Mouse (Mus musculus): ENCODE results near the gene Gm49325.

DNA sequence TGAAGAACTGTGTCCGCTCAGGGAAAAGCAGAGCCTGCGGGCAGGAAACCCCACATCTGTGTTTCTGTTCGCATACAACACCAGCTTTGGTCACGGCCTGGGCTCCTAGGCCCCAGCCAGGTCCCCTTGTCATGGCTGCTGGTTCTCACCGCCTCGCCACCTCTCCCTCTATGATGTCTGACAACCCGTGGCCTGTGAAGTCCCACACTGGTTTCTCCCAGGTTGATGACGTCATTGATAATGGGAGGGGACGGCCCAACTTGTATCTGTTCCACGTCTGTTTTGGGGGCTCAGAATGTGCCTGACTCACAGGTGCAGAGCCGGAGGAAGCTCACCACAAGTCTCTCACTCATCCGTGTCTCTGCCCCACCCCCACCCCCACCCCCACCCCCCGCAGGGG is 67.8 kb downstream of the Gm49325 start:
- no peak for TF ChIP-seq CTCF (IDR thresholded peaks at IDR 0.05; ENCODE audit: low read depth, low read length)
- TF ChIP-seq GATA2 (IDR thresholded peaks at IDR 0.05; ENCODE audit: borderline replicate concordance, low read depth, low read length), result no peak
- no peak for TF ChIP-seq TAL1 (conservative IDR thresholded peaks at IDR 0.05; ENCODE audit: low read depth, low read length)

Data from G1E (cell line).